Mouse (Mus musculus): ENCODE measurements around the gene Ciita.

- TF ChIP-seq CTCF (IDR thresholded peaks at IDR 0.05; ENCODE audit: insufficient read depth, low read length) (no peak), POLR2A (IDR thresholded peaks at IDR 0.05; ENCODE audit: borderline replicate concordance, extremely low read depth, low read depth, low read length) (no peak)
These were observed 87.3 kb downstream of the Ciita start for GRCm38 (mm10) chr16:10567153-10567552.
